Mouse (Mus musculus) yolk sac, embryonic 10.5 days (tissue): ENCODE measurements around the gene Kcnk18.

Experiments
- DNase-seq: peaks from one replicate; pipeline ENCODE4 v3.0.0-alpha.2; 2017; ENCODE audit warnings: low spot score

Gene Kcnk18

GRCm38 (mm10) chr19:59228376-59228775 lies 9.4 kb downstream of the Kcnk18 start:
- no peak for DNase-seq

GRCm38 (mm10) chr19:59232786-59233185 lies 13.8 kb downstream of the Kcnk18 start:
- DNase-seq = no peak

GRCm38 (mm10) chr19:59235001-59235400 lies 16.0 kb downstream of the Kcnk18 start:
- no peak for DNase-seq

GRCm38 (mm10) chr19:59236046-59236445 lies 17.0 kb downstream of the Kcnk18 start:
- DNase-seq = no peak

DNA sequence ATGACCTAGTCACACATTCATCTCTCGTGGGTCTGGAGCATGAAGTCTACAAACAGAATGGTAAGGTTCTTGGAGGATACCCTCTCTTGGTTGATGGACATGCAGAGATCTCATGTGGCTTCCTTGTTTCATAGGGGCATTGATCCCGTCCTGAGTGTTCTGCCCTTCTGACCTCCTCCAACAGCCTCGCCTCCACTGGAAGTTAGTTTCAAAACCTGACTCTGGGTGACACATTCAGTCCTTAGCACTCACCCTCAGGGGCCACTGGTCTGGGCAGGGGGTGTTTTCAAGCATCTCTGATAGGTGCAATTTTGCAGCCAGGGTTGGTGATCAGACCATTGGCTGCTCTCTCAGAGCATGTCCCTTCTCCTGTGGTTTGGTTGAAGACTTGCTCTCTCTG lies 19.6 kb downstream of the Kcnk18 start:
- no peak for DNase-seq

DNA sequence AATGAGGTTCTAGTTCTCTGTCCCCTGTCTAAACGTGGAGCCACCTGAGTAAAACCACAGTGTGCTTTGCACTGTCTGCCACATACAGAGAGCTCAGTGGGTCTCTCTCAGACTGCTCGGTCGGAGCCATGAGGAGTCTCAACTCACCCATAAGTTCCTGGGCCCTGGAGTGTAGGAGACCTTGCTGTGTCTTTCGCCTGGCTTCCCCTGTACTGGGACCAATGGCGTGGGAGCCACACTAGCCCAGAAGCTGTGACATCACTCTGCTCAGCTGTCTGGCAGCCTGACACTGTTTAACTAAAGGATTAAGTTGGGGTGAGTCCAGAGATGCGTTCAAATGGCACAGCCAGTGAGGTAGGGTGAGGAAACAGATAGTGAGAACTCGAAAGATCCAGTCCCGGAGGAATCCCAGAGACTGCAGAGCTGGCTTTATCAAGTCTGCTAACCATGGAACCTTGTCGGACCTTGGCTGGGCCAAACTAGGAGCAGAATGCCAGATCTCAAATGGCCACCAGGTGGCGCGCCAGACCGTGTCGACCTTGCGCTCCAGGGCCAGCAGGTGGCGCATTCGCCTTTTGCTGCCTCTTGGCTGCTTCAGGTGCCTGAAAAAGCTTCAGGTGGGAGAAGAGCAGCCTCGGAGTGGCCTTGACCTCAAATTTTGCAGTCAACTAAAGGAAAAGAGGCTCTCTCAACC lies 20.3 kb downstream of the Kcnk18 start:
- DNase-seq = peak; percentile 58

DNA sequence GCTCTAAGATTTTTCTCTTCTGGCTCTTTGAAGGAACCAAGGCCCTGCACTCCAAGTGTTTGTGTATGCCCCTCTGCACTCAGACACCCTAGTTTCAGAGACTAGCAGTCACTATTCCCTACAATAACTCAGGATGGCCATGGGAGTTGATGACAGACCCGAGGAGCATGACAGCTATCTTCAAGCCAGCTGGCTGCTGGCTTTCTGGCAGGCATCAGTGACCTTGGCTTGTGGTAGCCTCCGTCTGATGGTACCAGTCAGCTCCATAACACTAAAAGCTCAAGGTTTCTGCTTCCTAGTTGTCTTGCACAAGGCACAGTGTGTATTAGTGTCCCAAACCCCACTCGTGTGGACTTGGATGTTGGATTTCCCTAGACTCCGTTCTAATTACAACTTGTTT lies 23.0 kb downstream of the Kcnk18 start:
- DNase-seq = no peak

- DNase-seq = no peak
These were observed 24.0 kb downstream of the Kcnk18 start for GRCm38 (mm10) chr19:59243057-59243456.

- DNase-seq = no peak
These were observed 29.1 kb downstream of the Kcnk18 start for GRCm38 (mm10) chr19:59248144-59248543.

GRCm38 (mm10) chr19:59248553-59249286 lies 29.7 kb downstream of the Kcnk18 start:
- DNase-seq = no peak

- DNase-seq = no peak
These were observed 33.6 kb downstream of the Kcnk18 start for GRCm38 (mm10) chr19:59252651-59253050.

DNA sequence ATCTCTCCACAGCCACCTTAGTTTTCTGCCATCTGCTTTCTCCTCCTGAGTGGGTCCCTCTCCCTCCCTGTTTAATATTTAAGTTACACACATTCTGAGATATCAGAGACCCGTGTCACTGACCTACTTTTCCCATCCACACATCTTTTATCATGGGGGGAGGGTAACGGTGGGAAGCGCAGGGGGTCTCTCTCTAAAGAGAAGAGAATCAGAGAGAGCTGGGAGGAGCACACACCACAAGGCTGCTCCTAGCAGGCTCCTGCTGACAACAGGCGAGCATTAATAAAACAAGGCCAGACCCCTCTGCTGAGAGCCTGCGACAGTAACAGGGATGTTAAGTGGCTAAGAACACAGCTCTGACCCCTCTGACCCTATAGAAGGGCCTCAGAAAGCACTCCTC lies 40.6 kb downstream of the Kcnk18 start:
- DNase-seq = no peak

DNA sequence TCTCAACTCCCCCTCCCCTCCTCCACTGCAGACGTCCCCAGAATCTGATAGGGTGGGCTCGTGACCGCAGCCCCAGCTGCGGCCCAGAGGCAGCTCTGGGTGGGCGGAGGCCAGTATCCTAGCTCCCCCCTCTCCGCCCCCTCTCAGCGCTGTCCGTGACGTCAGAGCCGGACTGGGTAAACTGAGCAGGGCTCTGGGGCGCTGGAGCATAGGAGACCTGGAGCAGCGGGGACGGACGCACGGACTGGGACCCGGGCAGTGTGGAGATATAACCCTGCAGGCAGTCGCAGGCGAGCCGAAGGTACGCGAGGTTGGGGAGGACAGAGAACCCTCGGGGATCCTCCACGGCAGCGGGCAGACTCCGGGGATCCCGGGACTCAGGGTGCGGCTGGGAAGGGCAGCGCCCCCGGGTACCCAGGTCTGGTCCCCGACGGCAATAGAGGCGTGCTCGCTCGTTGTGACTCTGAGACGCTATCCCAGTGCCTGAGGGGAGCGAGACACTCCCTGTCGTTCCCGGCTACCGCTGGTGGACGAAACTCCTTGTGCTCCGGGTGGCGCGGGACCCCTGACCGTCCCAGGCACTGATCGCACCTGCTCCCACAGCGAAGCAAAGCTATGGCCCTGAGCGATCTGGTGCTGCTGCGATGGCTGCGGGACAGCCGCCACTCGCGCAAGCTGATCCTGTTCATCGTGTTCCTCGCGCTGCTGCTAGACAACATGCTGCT lies 41.9 kb downstream of the Kcnk18 start, which contains the start of gene Slc18a2:
Gene Slc18a2, plus strand, starts transcription at position 179 of the 725 bp plus-strand sequence.
- DNase-seq = peak; percentile 63

DNA sequence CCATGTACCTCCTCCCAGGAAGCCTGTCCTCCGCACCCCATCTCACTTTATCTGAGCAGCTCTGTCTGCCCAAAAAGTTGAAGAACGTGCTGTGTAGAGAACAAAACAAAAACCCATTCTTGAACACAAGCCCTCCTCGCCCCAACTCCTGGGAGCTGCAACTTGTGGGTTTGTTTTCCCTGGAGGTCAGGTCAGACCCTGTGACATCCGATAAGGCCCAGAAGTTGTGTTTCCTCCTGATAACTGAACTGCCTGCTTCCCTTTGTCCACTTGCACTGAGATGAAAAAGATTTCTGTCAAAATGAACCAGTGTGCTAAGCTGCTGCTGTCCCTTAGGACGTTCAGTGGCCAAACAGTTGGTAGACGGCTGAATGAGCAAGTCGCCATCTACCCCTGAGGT lies 42.6 kb downstream of the Kcnk18 start:
- DNase-seq = peak; percentile 16

DNA sequence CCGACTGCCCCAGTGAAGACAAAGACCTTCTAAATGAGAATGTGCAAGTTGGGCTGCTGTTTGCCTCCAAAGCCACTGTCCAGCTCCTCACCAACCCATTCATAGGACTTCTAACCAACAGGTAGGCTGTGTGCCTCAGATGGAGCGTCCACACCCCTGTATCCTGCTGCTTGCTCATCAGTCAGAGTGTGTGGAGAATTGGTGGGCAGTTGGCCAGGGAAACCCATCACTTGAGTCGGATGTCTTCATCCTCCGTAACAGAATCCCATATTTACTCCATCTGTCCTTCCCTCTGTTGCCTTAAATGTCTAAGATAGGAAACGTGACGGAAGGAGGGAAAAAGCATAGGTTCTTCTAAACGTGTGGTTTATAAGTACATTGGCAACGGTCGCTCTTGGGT lies 44.2 kb downstream of the Kcnk18 start:
- DNase-seq = no peak

- no peak for DNase-seq
These were observed 46.0 kb downstream of the Kcnk18 start for GRCm38 (mm10) chr19:59264838-59265532.

GRCm38 (mm10) chr19:59265907-59266306 lies 46.9 kb downstream of the Kcnk18 start:
- DNase-seq = no peak

DNA sequence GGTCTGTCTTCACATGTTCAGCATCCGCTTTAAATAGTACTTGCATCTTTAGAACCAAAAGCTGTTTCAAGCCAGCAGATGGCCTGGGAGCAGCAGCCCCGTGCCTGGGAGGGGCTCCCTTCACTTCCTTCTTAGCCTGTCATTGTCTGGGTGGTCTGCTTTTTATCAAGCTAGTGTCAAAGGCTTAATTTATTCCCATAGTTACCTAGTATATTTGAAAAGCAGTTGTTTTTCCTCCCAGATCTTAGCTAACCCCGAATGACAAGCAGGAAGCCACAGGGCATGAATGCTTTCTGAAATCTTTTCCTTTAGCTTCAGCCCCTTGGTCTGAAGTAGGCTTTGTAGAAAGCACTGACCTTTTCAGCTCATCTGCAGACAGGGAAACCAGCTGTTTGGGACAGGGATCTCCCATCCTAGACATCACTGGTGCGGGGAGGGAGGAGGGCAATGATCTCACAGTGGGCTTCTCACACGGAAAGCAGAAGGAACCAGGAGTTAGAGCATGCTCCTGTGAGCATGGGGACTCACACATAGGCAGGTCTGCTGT lies 48.5 kb downstream of the Kcnk18 start:
- DNase-seq = peak; percentile 16

DNA sequence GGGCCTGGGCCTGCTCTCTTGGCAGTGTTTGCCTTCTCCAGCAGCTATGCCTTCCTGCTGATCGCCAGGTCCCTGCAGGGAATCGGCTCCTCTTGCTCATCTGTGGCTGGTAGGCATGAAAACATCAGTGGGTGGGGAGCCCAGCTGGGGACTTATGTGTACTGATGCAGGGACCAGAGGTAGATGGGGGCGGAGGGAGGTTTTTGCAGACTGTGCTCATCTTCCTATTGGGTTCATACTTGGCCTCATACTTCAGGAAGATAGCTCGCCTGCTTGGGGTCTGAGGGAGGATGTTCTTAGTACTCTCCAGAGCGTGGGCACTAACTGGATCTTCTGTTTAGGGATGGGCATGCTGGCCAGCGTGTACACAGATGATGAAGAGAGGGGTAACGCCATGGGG lies 54.2 kb downstream of the Kcnk18 start:
- DNase-seq = no peak

GRCm38 (mm10) chr19:59276354-59276753 lies 57.3 kb downstream of the Kcnk18 start:
- DNase-seq = no peak

- no peak for DNase-seq
These were observed 61.8 kb downstream of the Kcnk18 start for GRCm38 (mm10) chr19:59280841-59281240.

- no peak for DNase-seq
These were observed 63.0 kb downstream of the Kcnk18 start for GRCm38 (mm10) chr19:59282001-59282400.
